7 mouse cellular contexts compared by ENCODE assay signal in genomic region chr19:32210450-32211292, GRCm38 (mm10).
DNase-seq lines count a peak whose midpoint lies in the region; ATAC-seq and TF ChIP-seq lines count a peak whose summit lies in the region.

No protein-coding gene starts in this region.

- H3K4me1 ChIP-seq in midbrain, embryonic 10.5 days: peaks cover 14% of the 10 kb centered on the region
- peaks cover 20% of the 10 kb centered on the region; the same call in 1 of the 2 replicates for H3K4me1 ChIP-seq in small intestine, adult 2 months (ENCODE audit: control insufficient read depth, insufficient read depth, insufficient read length, low read length)

- H3K27me3 ChIP-seq in midbrain, embryonic 10.5 days (ENCODE audit: low read depth, poor library complexity, severe bottlenecking): no peaks in the 10 kb centered on the region
- H3K27me3 ChIP-seq in small intestine, adult 2 months (ENCODE audit: control insufficient read depth, insufficient read depth, low read length): no peaks in the 10 kb centered on the region

- H3K36me3 ChIP-seq in midbrain, embryonic 10.5 days: no peaks in the 10 kb centered on the region
- H3K36me3 ChIP-seq in small intestine, adult 2 months (ENCODE audit: control insufficient read depth, insufficient read depth, low read length): no peaks in the 10 kb centered on the region

- peak overlapping the region; percentile 55 for H3K4me3 ChIP-seq in midbrain, embryonic 10.5 days
- H3K4me3 ChIP-seq in small intestine, adult 2 months (ENCODE audit: low read depth, low read length): peak overlapping the region; percentile 71

- H3K27ac ChIP-seq in midbrain, embryonic 10.5 days (replicated peaks): peak overlapping the region; percentile 76
- H3K27ac ChIP-seq in small intestine, adult 2 months (ENCODE audit: insufficient read depth, low read depth, low read length): peak overlapping the region; percentile 58

- no peak for TF ChIP-seq CTCF in small intestine, adult 2 months (IDR thresholded peaks at IDR 0.05; ENCODE audit: extremely low read depth, insufficient read length, insufficient replicate concordance, low read depth, low read length)

- peak; percentile 37; the same call in 1 of the 2 replicates for TF ChIP-seq POLR2A in small intestine, adult 2 months (IDR thresholded peaks at IDR 0.05; ENCODE audit: low read depth, low read length)

- ATAC-seq in common myeloid progenitor, adult 5-6 weeks (replicated peaks; ENCODE audit: low read depth, poor library complexity, severe bottlenecking): peak; percentile 94

- DNase-seq in adrenal gland, adult (ENCODE audit: inconsistent age in 2 of 2, low spot score in 1 of 2): peak; percentile 92 to 96
- DNase-seq in gastrocnemius, adult 8-10 months (ENCODE audit: low spot score in 2 of 2): peak; percentile 81 to 84
- peak; percentile 63 for DNase-seq in hindlimb bud, embryonic 11.5 days (ENCODE audit: extremely low spot score, low read depth, low spot score)
- DNase-seq in left cerebral cortex, postnatal 36 days (ENCODE audit: low spot score in 2 of 2): peak; percentile 67 to 68
- peak; percentile 85 for DNase-seq in midbrain, embryonic 10.5 days (ENCODE audit: low spot score)

- H3K9me3 ChIP-seq in midbrain, embryonic 10.5 days (replicated peaks): no peaks in the 10 kb centered on the region

- WGBS in midbrain, embryonic 10.5 days: 3% methylated on average over 34 of the region's 34 CpGs
- WGBS in small intestine, adult 2 months: 16% methylated on average over 34 of the region's 34 CpGs

- intact Hi-C loops in left cerebral cortex, postnatal 36 days (cut with DNase I): no loop called here

Comparison
In these comparisons a context has a peak if more than half of its experiments do, and no peak if none do; other contexts are left out.
1. Peak in every context shown above with its lines: DNase-seq, ATAC-seq, H3K4me3 ChIP-seq and H3K27ac ChIP-seq.